ENCODE assay signal across 12 mouse cellular contexts in genomic region chr2:164440314-164440713, GRCm38 (mm10). TPM values are rescaled to one million over a fixed set of nuclear protein-coding genes. Genes with fewer than 3 reads are reported as not detected.
DNase-seq lines count a peak whose midpoint lies in the region; ATAC-seq and TF ChIP-seq lines count a peak whose summit lies in the region.
"Had no signal": no experiment of that assay in that cellular context is flagged by ENCODE, and none has a peak within 500 bp of the region (broad histone marks: within the 10 kb centered on the region; RNA-seq: fewer than 3 reads in every experiment).

No protein-coding gene starts in this region.

- H3K9ac ChIP-seq in kidney, postnatal 0 days (ENCODE audit: low read depth, low read length), result no peak overlapping the region
- no peak overlapping the region for H3K9ac ChIP-seq in lung, embryonic 16.5 days (ENCODE audit: low read length)
- no peak overlapping the region for H3K9ac ChIP-seq in hindbrain, embryonic 16.5 days (ENCODE audit: low read depth, low read length)
- H3K9ac ChIP-seq in midbrain, embryonic 16.5 days (ENCODE audit: low read depth, low read length), result no peak overlapping the region
- H3K9ac ChIP-seq: hindbrain, embryonic 13.5 days; neural tube, embryonic 12.5 days had no signal

- H3ac ChIP-seq in C2C12 (ENCODE audit: control insufficient read depth, insufficient read length, low read depth), result no peak overlapping the region

- 47% methylated on average over 5 of the region's 5 CpGs for WGBS in kidney, postnatal 0 days
- WGBS in lung, embryonic 16.5 days, result 54% methylated on average over 5 of the region's 5 CpGs
- 83% methylated on average over 5 of the region's 5 CpGs for WGBS in hindbrain, embryonic 16.5 days
- 83% methylated on average over 5 of the region's 5 CpGs for WGBS in midbrain, embryonic 16.5 days

- no peaks in the 10 kb centered on the region for H3K9me3 ChIP-seq in kidney, postnatal 0 days (replicated peaks; ENCODE audit: low read length)
- no peaks in the 10 kb centered on the region for H3K9me3 ChIP-seq in lung, embryonic 16.5 days (ENCODE audit: control insufficient read depth, low read length)
- H3K9me3 ChIP-seq in hindbrain, embryonic 16.5 days (ENCODE audit: control insufficient read depth, low read length), result no peaks in the 10 kb centered on the region
- H3K9me3 ChIP-seq in midbrain, embryonic 16.5 days (replicated peaks; ENCODE audit: control insufficient read depth, low read length, poor library complexity, severe bottlenecking), result no peaks in the 10 kb centered on the region
- H3K9me3 ChIP-seq: hindbrain, embryonic 13.5 days; neural tube, embryonic 12.5 days had no signal

- H3K27me3 ChIP-seq in C2C12 (ENCODE audit: control insufficient read depth, insufficient read depth, insufficient read length), result no peaks in the 10 kb centered on the region
- no peaks in the 10 kb centered on the region for H3K27me3 ChIP-seq in kidney, postnatal 0 days (ENCODE audit: insufficient read depth, low read length)
- H3K27me3 ChIP-seq in lung, embryonic 16.5 days (ENCODE audit: control insufficient read depth, insufficient read depth, low read depth, low read length), result no peaks in the 10 kb centered on the region
- peaks cover 13% of the 10 kb centered on the region for H3K27me3 ChIP-seq in hindbrain, embryonic 16.5 days (replicated peaks; ENCODE audit: control insufficient read depth, insufficient read depth, low read length)
- peaks cover 8% of the 10 kb centered on the region for H3K27me3 ChIP-seq in midbrain, embryonic 16.5 days (ENCODE audit: control insufficient read depth, insufficient read depth, low read depth, low read length)

- peaks cover 8% of the 10 kb centered on the region for H3K36me3 ChIP-seq in C2C12 (ENCODE audit: control insufficient read depth, insufficient read depth)
- H3K36me3 ChIP-seq in kidney, postnatal 0 days (ENCODE audit: insufficient read depth, low read length), result no peaks in the 10 kb centered on the region
- H3K36me3 ChIP-seq in lung, embryonic 16.5 days (ENCODE audit: control insufficient read depth, insufficient read depth, low read length), result no peaks in the 10 kb centered on the region
- no peaks in the 10 kb centered on the region for H3K36me3 ChIP-seq in hindbrain, embryonic 16.5 days (ENCODE audit: control insufficient read depth, insufficient read depth, low read length)
- no peaks in the 10 kb centered on the region for H3K36me3 ChIP-seq in midbrain, embryonic 16.5 days (ENCODE audit: control insufficient read depth, insufficient read depth, low read length)
- H3K36me3 ChIP-seq: hindbrain, embryonic 13.5 days; neural tube, embryonic 12.5 days had no signal

- H3K79me2 ChIP-seq in C2C12 (ENCODE audit: control insufficient read depth, insufficient read depth), result peaks cover 77% of the 10 kb centered on the region

- peak overlapping the region; percentile 95 for H3K27ac ChIP-seq in brown adipose tissue, adult 24 weeks (replicated peaks; ENCODE audit: low read depth, low read length)
- H3K27ac ChIP-seq in kidney, postnatal 0 days, result peak overlapping the region; percentile 87; the same call in 1 of the 2 replicates
- peak overlapping the region; percentile 73 for H3K27ac ChIP-seq in lung, embryonic 16.5 days (ENCODE audit: low read length)
- H3K27ac ChIP-seq in hindbrain, embryonic 16.5 days (ENCODE audit: low read depth, low read length), result no peak overlapping the region
- H3K27ac ChIP-seq in midbrain, embryonic 16.5 days (ENCODE audit: low read length), result no peak overlapping the region
- H3K27ac ChIP-seq: hindbrain, embryonic 13.5 days; neural tube, embryonic 12.5 days had no signal

- peaks cover 72% of the 10 kb centered on the region for H3K79me3 ChIP-seq in C2C12 (ENCODE audit: low read depth)

- no peak for DNase-seq in kidney, postnatal 0 days (ENCODE audit: low spot score)
- no peak for DNase-seq in cerebellum, postnatal 4 days (ENCODE audit: low spot score in 2 of 2)
- no peak for DNase-seq in embryo, embryonic 11 days
- DNase-seq: right cerebral cortex, postnatal 14 days had no signal

- H3K4me1 ChIP-seq in brown adipose tissue, adult 24 weeks (ENCODE audit: control insufficient read depth, insufficient read depth, insufficient read length, low read length), result peaks cover 34% of the 10 kb centered on the region
- H3K4me1 ChIP-seq in kidney, postnatal 0 days (replicated peaks; ENCODE audit: insufficient read depth, low read length), result peaks cover 30% of the 10 kb centered on the region
- H3K4me1 ChIP-seq in lung, embryonic 16.5 days (replicated peaks; ENCODE audit: control insufficient read depth, insufficient read depth, low read length), result peaks cover 47% of the 10 kb centered on the region
- H3K4me1 ChIP-seq in hindbrain, embryonic 16.5 days (ENCODE audit: control insufficient read depth, insufficient read depth, low read depth, low read length), result peaks cover 21% of the 10 kb centered on the region
- H3K4me1 ChIP-seq in midbrain, embryonic 16.5 days (ENCODE audit: control insufficient read depth, insufficient read depth, low read length), result peaks cover 17% of the 10 kb centered on the region

- ATAC-seq in kidney, postnatal 0 days (replicated peaks; ENCODE audit: low FRiP score, low read depth), result no peak
- peak; percentile 63 for ATAC-seq in lung, embryonic 16.5 days (ENCODE audit: low read depth)
- no peak for ATAC-seq in hindbrain, embryonic 16.5 days
- no peak for ATAC-seq in midbrain, embryonic 16.5 days

- H3K4me3 ChIP-seq in C2C12 (ENCODE audit: insufficient read depth, poor library complexity, severe bottlenecking), result peak overlapping the region; percentile 94
- no peak overlapping the region for H3K4me3 ChIP-seq in brown adipose tissue, adult 24 weeks (ENCODE audit: insufficient read depth, low read depth, low read length)
- peak overlapping the region; percentile 70; the same call in 1 of the 2 replicates for H3K4me3 ChIP-seq in kidney, postnatal 0 days (replicated peaks; ENCODE audit: low read depth, low read length)
- peak overlapping the region; percentile 77 for H3K4me3 ChIP-seq in lung, embryonic 16.5 days (ENCODE audit: low read length)
- H3K4me3 ChIP-seq in hindbrain, embryonic 16.5 days (ENCODE audit: low read length), result no peak overlapping the region
- no peak overlapping the region for H3K4me3 ChIP-seq in midbrain, embryonic 16.5 days (ENCODE audit: low read depth, low read length)
- H3K4me3 ChIP-seq: hindbrain, embryonic 13.5 days; neural tube, embryonic 12.5 days had no signal

- no peak for TF ChIP-seq CTCF in C2C12 (IDR thresholded peaks at IDR 0.05; ENCODE audit: control insufficient read depth, insufficient read depth, insufficient read length)
- no peak for TF ChIP-seq CTCF in kidney, postnatal 0 days (IDR thresholded peaks at IDR 0.05; ENCODE audit: low read depth)

- H3K4me2 ChIP-seq in kidney, postnatal 0 days (ENCODE audit: low read length), result peak overlapping the region; percentile 63
- H3K4me2 ChIP-seq in lung, embryonic 16.5 days (ENCODE audit: low read depth, low read length), result peak overlapping the region; percentile 66
- no peak overlapping the region for H3K4me2 ChIP-seq in hindbrain, embryonic 16.5 days (ENCODE audit: low read length)
- no peak overlapping the region for H3K4me2 ChIP-seq in midbrain, embryonic 16.5 days (ENCODE audit: low read length)
- H3K4me2 ChIP-seq: hindbrain, embryonic 13.5 days; neural tube, embryonic 12.5 days had no signal

RNA-seq across cellular contexts. Expression of gene Sdc4, which starts 3.4 kb away (rescaled TPM):
- 124 TPM for polyA plus RNA-seq in C2C12 (2012; fragmentation: generic; extraction: Trizol)
- polyA plus RNA-seq in brown adipose tissue, adult 24 weeks (2012; ENCODE audit: insufficient read depth, insufficient read length, missing spikeins), result 34.7 and 37.6 TPM in 2 replicates
- 183 and 227 TPM in 2 replicates for polyA plus RNA-seq in kidney, postnatal 0 days (2015; fragmentation: Nextera tagmentation; extraction: Ambion mirVana)
- 226 and 247 TPM in 2 replicates for polyA plus RNA-seq in lung, embryonic 16.5 days (2015; fragmentation: Nextera tagmentation; extraction: Ambion mirVana)
- polyA plus RNA-seq in hindbrain, embryonic 16.5 days (2015; fragmentation: Nextera tagmentation; extraction: Ambion mirVana), result 13.0 and 15.3 TPM in 2 replicates
- polyA plus RNA-seq in midbrain, embryonic 16.5 days (2015; fragmentation: Nextera tagmentation; extraction: Ambion mirVana), result 6.3 and 8.7 TPM in 2 replicates

RNA-seq across cellular contexts. Expression of gene Sys1, which starts 16.4 kb away (rescaled TPM):
- 49.6 TPM for polyA plus RNA-seq in C2C12 (2012; fragmentation: generic; extraction: Trizol)
- polyA plus RNA-seq in brown adipose tissue, adult 24 weeks (2012; ENCODE audit: insufficient read depth, insufficient read length, missing spikeins), result 24.4 and 27.2 TPM in 2 replicates
- polyA plus RNA-seq in kidney, postnatal 0 days (2015; fragmentation: Nextera tagmentation; extraction: Ambion mirVana), result 83.0 and 83.1 TPM in 2 replicates
- polyA plus RNA-seq in lung, embryonic 16.5 days (2015; fragmentation: Nextera tagmentation; extraction: Ambion mirVana), result 59.9 and 62.3 TPM in 2 replicates
- polyA plus RNA-seq in hindbrain, embryonic 16.5 days (2015; fragmentation: Nextera tagmentation; extraction: Ambion mirVana), result 89.7 and 95.6 TPM in 2 replicates
- 86.7 and 90.0 TPM in 2 replicates for polyA plus RNA-seq in midbrain, embryonic 16.5 days (2015; fragmentation: Nextera tagmentation; extraction: Ambion mirVana)

RNA-seq across cellular contexts. Expression of gene Gm20458, which starts 20.5 kb away (rescaled TPM):
- polyA plus RNA-seq in C2C12 (2012; fragmentation: generic; extraction: Trizol), result 29.7 TPM
- polyA plus RNA-seq in brown adipose tissue, adult 24 weeks (2012; ENCODE audit: insufficient read depth, insufficient read length, missing spikeins), result 2.4 TPM in 1 of 2 replicates, not detected in the other
- 22.8 and 23.3 TPM in 2 replicates for polyA plus RNA-seq in kidney, postnatal 0 days (2015; fragmentation: Nextera tagmentation; extraction: Ambion mirVana)
- 7.9 and 15.2 TPM in 2 replicates for polyA plus RNA-seq in lung, embryonic 16.5 days (2015; fragmentation: Nextera tagmentation; extraction: Ambion mirVana)
- polyA plus RNA-seq in hindbrain, embryonic 16.5 days (2015; fragmentation: Nextera tagmentation; extraction: Ambion mirVana), result 4.1 and 12.3 TPM in 2 replicates
- polyA plus RNA-seq in midbrain, embryonic 16.5 days (2015; fragmentation: Nextera tagmentation; extraction: Ambion mirVana), result 7.5 and 8.2 TPM in 2 replicates

RNA-seq across cellular contexts. Expression of gene Trp53tg5, which starts 33.2 kb away (rescaled TPM):
- polyA plus RNA-seq in C2C12 (2012; fragmentation: generic; extraction: Trizol), result not detected
- polyA plus RNA-seq in brown adipose tissue, adult 24 weeks (2012; ENCODE audit: insufficient read depth, insufficient read length, missing spikeins), result not detected in 2 replicates
- not detected in 2 replicates for polyA plus RNA-seq in kidney, postnatal 0 days (2015; fragmentation: Nextera tagmentation; extraction: Ambion mirVana)
- polyA plus RNA-seq in lung, embryonic 16.5 days (2015; fragmentation: Nextera tagmentation; extraction: Ambion mirVana), result not detected in 2 replicates
- polyA plus RNA-seq in hindbrain, embryonic 16.5 days (2015; fragmentation: Nextera tagmentation; extraction: Ambion mirVana), result not detected in 2 replicates
- not detected in 2 replicates for polyA plus RNA-seq in midbrain, embryonic 16.5 days (2015; fragmentation: Nextera tagmentation; extraction: Ambion mirVana)
- polyA plus RNA-seq: embryonic facial prominence, embryonic 11.5 days; neural tube, embryonic 12.5 days had no signal

RNA-seq across cellular contexts. Expression of gene Matn4, which starts 35.4 kb away (rescaled TPM):
- 0.01 TPM for polyA plus RNA-seq in C2C12 (2012; fragmentation: generic; extraction: Trizol)
- polyA plus RNA-seq in brown adipose tissue, adult 24 weeks (2012; ENCODE audit: insufficient read depth, insufficient read length, missing spikeins), result 0.52 TPM in 1 of 2 replicates, not detected in the other
- 0.46 and 0.62 TPM in 2 replicates for polyA plus RNA-seq in kidney, postnatal 0 days (2015; fragmentation: Nextera tagmentation; extraction: Ambion mirVana)
- 46.8 and 54.9 TPM in 2 replicates for polyA plus RNA-seq in lung, embryonic 16.5 days (2015; fragmentation: Nextera tagmentation; extraction: Ambion mirVana)
- polyA plus RNA-seq in hindbrain, embryonic 16.5 days (2015; fragmentation: Nextera tagmentation; extraction: Ambion mirVana), result 3.8 TPM in 2 replicates
- polyA plus RNA-seq in midbrain, embryonic 16.5 days (2015; fragmentation: Nextera tagmentation; extraction: Ambion mirVana), result 0.93 and 1.1 TPM in 2 replicates

Comparison
In these comparisons a context has a peak if more than half of its experiments do, and no peak if none do; other contexts are left out.
1. H3K4me3 ChIP-seq: peak in C2C12 (single experiment), kidney, postnatal 0 days (single experiment) and lung, embryonic 16.5 days (single experiment); none in brown adipose tissue, adult 24 weeks (single experiment), hindbrain, embryonic 16.5 days (single experiment) and midbrain, embryonic 16.5 days (single experiment).
2. H3K27ac ChIP-seq: peak in brown adipose tissue, adult 24 weeks (single experiment), kidney, postnatal 0 days (single experiment) and lung, embryonic 16.5 days (single experiment); none in hindbrain, embryonic 16.5 days (single experiment) and midbrain, embryonic 16.5 days (single experiment).
3. H3K4me2 ChIP-seq: peak in kidney, postnatal 0 days (single experiment) and lung, embryonic 16.5 days (single experiment); none in hindbrain, embryonic 16.5 days (single experiment) and midbrain, embryonic 16.5 days (single experiment).